Mouse (Mus musculus) cortical plate, adult 2 months (tissue): ENCODE measurements around the gene Tmc3.

Experiments
- CTCF ChIP-seq: fragments of 200-500 bp; IDR thresholded peaks from 2 replicates; pipeline ENCODE4 v1.5.1; 2011; ENCODE audit warnings: mild to moderate bottlenecking, control low read depth, low read length; ENCODE audit not compliant: insufficient read depth; ENCODE audit errors: extremely low read depth
- POLR2A ChIP-seq: fragments of 200-500 bp; IDR thresholded peaks from 2 replicates; pipeline ENCODE4 v1.6.1; 2011; ENCODE audit warnings: mild to moderate bottlenecking, low read length, control low read depth; ENCODE audit not compliant: insufficient read depth; ENCODE audit errors: extremely low read depth

DNA sequence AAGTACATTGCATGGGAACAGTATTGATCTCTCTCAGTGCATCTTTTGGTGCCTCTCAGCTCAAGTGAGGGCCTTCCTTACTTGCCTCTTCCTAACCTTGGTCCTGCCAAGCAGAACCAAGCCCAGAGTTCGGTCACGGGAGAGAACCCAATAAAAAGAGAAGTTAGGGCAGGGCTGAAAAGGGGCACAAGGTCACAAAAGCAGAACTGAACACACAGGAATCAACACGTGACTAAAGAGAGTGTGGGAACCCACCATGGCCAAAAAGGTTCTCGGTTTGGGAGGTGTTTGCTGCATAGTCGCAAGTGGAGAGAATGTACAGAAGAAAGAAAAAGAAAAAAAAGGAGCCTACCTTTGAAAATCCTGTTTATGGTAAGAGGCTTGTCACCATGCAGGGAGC lies 60.7 kb downstream of the Tmc3 start:
- TF ChIP-seq CTCF = no peak
- TF ChIP-seq POLR2A = no peak
